Mouse (Mus musculus) heart, postnatal 25 days (tissue): ENCODE results near the gene Ccdc183. TPM values are rescaled to one million over a fixed set of nuclear protein-coding genes. Genes with fewer than 3 reads are reported as not detected.

Experiments
- DNase-seq: peaks from one replicate; pipeline ENCODE4 v3.0.0; 2022; ENCODE audit warnings: low spot score
- intact Hi-C: fragments of 180-260 bp; cut with DNase I; formaldehyde crosslinking; loops from one replicate; pipeline ENCODE4 v1.15.1; 2025
- total RNA-seq, 2 experiments: library from RNA; stranded (reverse); gene quantifications; 2 replicates each; pipeline ENCODE4 v1.2.3; 2021

The Ccdc183 gene
- total RNA-seq, 2 experiments from 2014 or later: not detected

DNA sequence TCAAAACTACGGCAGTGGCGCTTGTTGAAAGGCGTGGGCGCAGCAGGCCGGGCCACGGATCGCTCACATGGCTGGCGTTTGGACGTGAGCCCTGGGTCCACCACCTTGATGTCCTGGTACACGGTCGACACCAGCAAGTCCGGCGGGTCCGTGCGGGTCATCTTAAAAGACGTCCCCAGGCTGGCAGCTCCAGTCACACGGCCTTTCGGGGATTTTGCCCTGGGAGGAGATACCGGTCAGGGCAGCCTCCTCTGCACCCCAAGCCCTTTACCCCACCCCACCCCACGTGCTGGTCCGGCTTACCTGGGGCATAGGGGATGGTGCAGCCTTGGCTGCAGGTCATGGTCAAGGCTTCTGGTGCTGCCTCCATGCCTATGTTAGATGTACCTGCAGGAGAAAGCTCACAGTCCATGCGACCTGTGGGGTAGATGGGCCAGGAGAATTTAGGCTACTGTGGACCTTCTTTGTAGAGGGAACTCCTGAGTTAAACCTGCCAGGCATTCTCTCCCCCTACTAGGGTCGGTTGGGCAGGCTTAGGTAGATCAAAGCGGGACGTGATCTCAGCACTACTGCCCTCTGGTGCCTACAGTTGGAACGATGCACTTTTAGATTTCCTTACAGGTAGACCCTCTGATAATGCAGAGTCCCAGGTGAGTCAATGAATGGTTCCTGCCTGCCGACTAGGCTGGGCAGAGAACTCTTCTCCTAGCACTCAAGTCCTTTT lies 37.6 kb downstream of the Ccdc183 start:
- no peak for DNase-seq
- intact Hi-C loops: no loop called here

- no peak for DNase-seq
- intact Hi-C loops: no loop called here
These were observed 38.4 kb downstream of the Ccdc183 start for GRCm38 (mm10) chr2:25578796-25579736.

- DNase-seq: no peak
- intact Hi-C loops: no loop called here
These were observed 39.3 kb downstream of the Ccdc183 start for GRCm38 (mm10) chr2:25577951-25578795.

DNA sequence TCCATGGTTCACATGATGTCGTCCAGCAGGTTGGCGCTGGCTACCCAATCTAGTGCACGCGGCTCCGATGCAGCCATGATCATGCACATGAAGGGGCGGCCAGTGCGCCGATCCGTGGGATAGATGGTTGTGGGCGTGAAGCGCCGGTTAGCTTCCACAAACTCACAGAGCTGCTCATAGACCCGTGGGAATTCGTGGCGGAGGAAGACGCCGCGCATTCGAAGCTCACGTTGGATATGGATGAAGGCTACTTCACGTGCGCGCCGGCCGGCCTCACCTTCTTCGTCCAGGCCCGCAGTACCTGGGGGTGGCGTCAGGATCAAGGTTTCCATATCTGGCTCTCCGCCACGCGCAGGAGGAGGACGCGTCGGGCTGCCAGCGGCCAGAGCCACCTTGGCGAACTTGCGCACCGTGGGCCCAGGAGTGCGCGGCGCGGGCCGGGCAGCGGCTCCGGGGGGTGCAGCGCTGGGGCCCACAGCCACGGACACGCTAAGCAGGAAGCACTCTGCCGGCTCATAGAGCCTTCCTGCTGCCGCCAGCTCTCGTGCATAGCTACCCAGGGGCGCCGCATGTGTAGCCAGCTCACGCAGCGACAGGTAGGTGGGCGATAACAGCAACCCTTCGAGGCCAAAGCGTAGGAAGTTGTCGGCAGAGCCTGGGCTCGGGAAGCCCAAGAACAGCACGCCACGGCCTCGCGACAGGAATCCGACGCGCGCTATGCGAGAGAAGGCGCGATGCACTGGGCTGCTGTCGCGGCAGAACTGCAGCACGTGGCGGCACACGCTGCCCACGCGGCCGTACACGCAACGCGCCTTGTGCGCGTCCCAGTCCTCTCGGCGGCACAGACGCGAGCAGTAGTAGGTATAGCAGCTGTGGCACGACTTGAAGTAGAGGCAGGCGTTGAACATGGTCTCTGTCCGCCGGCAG lies 40.2 kb downstream of the Ccdc183 start:
- intact Hi-C loops: no loop called here
- DNase-seq: no peak

GRCm38 (mm10) chr2:25576028-25576850 lies 41.2 kb downstream of the Ccdc183 start:
- intact Hi-C loops: no loop called here
- no peak for DNase-seq

- no peak for DNase-seq
- intact Hi-C loops: no loop called here
These were observed 41.9 kb downstream of the Ccdc183 start for GRCm38 (mm10) chr2:25575432-25576027.

DNA sequence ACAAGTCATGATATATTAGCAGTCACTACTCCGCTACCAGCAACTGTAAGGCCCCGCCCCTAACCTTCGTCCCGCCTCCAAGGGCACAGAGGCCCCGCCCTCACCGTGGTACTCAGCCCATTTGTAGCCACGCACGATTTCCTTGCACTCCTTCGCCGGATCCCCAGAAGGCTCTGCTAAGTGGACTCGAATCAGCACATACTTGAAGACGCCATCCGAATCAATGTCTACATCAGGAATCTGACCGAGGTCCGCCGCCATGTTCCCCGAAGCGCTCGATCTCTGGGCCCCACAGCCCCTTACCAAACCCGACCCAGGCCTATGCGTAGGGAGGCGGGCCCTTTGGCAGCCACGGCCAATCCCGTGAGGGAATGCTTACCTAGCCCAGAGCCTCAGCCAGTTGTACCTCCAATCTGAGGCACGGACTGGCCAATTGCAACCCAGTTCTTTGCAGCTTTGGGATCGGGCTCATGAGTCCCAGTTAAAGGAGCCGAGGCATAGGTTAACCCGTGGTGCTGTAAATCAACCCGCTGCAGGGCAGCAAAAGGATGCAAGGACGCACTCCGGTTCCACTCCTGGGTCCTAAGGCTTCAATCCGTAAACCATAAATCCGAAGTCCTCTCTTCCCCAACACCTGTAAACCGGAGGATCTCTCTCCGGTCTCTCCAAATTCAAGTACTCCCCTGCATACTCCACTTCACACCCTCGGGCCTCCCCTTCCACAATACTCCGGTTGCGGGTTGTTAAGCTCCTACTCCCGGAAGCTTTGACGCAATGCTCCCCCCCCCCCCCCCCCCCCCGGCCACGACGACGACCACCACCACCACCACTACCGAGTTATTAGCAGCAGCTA lies 42.7 kb downstream of the Ccdc183 start, which contains the start of the genes Mamdc4 and Phpt1:
TSS of gene Mamdc4 (minus strand) at position 267 of the 853 bp plus-strand sequence.
TSS of gene Phpt1 (minus strand) at position 646 of the 853 bp plus-strand sequence.
- peak; percentile 97 for DNase-seq
- intact Hi-C loops: no loop called here

- DNase-seq: no peak
- intact Hi-C loops: no loop called here
These were observed 43.3 kb downstream of the Ccdc183 start for GRCm38 (mm10) chr2:25574136-25574535.

- DNase-seq: no peak
- intact Hi-C loops: no loop called here
These were observed 44.4 kb downstream of the Ccdc183 start for GRCm38 (mm10) chr2:25573068-25573467.

DNA sequence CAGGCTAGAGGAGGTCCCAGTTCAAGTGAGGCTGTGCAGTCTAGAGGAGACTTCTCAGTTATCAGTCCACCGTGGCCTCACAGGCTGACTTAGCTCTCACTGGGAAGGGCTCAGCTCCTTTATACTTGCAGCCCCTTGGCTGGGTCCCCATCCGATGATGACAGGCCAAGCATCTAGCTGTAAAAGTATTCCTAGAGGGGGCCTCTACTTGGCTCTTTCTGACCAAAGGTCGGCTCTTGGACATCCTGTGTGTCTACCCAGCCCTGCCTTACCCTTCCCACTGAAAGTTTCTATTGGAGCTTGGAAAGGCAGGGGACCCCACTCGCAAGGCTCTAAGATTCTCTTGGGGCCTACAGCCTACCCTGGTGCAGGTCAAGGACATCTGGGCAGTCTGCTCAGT lies 46.3 kb downstream of the Ccdc183 start:
- no peak for DNase-seq
- intact Hi-C loops: no loop called here

GRCm38 (mm10) chr2:25569323-25569722 lies 48.2 kb downstream of the Ccdc183 start:
- intact Hi-C loops: no loop called here

DNA sequence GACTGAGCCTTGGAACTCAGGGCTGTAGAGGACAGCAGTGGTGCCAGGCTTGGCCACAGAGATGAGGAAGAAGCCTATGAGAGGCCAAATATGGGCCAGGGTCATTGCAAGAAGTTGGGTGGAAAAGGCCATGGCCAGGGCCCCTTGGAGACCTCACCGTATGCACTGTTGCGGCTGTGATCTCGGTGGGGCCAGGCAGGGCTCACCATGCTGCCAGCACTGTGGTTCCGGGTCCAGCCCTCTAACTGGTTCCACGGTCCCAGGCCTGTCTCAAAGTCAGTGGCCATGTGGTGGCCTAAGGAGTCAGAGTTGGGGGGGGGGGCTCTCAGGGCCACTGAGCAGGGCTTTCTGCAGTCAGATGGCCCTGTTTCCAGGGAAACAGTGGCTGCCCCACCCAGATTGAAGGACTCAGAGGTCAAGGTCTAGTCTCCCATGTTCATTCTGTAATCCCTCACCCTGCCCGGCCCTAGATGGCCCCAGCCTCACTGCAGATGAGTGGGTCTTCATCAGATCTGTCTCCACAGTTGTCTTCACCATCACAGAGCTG lies 48.9 kb downstream of the Ccdc183 start:
- intact Hi-C loops: no loop called here
- DNase-seq: no peak

More at GRCm38 (mm10) chr2:25569323-25569722, 48.2 kb downstream of the Ccdc183 start:
- DNase-seq: no peak

- intact Hi-C loops: no loop called here
- no peak for DNase-seq
These were observed 50.9 kb downstream of the Ccdc183 start for GRCm38 (mm10) chr2:25566558-25566957.

DNA sequence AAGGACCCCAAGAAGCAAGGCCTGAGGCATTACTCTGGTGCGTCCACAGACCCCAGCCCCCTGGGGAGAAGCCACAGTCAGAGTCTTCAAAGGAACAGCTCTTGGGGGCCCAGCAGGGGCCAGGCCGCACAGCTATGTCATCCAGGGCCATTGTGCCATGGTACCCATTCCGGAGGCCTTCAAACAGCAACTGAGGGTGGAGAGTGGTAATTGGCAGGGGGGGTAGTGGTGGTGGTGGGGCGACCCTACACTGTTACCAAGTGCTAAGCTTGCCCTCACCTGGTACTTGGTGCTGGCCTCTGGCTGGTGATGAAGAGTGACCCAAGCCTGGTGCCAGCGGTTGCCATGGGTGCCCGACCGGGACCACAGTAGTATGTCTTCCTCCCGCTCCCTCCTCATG lies 51.7 kb downstream of the Ccdc183 start:
- no peak for DNase-seq
- intact Hi-C loops: no loop called here

- no peak for DNase-seq
- intact Hi-C loops: no loop called here
These were observed 55.5 kb downstream of the Ccdc183 start for GRCm38 (mm10) chr2:25561946-25562345.

DNA sequence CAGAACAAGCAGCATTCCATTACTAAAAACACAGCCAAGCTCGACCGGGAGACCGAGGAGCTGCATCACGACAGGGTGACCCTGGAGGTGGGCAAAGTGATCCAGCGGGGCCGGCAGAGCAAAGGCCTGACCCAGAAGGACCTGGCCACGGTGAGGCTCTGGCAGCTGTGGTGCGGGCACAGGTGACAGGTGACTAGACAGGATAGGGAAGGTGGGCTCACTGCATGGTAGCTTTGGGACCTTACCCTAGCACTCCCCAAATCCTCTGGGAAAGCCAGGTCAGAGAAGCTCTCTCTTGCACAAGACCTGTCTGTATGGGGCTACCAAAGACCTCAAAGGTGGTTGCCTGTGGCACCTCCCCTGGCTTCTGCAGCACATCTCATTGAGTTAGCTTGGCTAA lies 56.9 kb downstream of the Ccdc183 start:
- intact Hi-C loops: no loop called here
- DNase-seq: no peak

- intact Hi-C loops: no loop called here
These were observed 58.7 kb downstream of the Ccdc183 start for GRCm38 (mm10) chr2:25558774-25559173.

More at GRCm38 (mm10) chr2:25558774-25559173, 58.7 kb downstream of the Ccdc183 start:
- no peak for DNase-seq
